Mouse (Mus musculus): Measurements from ENCODE around the gene Serpina1a.
"Not testable (repeated sequence)": the region's sequence is repeated elsewhere in the genome, so short reads cannot be mapped to it uniquely, and the experiment has no call there.

Gene Serpina1a

GRCm38 (mm10) chr12:103863101-103863974, at the start of gene Serpina1a:
Gene Serpina1a, minus strand, starts transcription at chr12:103863562.
- not testable (repeated sequence) for DNase-seq (ENCODE audit: inconsistent age in 2 of 2, low spot score in 1 of 2)

DNA sequence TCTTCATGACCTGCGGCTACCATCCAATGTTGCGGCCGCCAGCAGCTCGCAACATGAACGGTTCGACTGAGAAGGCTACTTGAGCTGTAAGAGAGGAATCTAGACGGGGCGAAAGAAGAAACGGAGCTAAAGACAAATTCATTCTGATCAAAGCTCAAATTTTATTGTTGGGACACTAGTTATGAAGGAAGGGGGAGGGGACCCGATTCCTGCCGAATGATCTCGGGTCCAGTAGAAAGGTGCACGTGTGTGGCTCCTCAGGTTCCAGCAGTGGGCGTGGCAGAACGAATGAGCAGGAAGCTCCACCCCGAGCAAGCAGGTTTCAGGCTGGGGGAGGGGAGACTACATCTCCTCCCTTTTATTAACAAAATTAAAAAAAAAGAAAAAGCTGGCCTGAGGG, 45.8 kb upstream of the Serpina1a start:
- DNase-seq (ENCODE audit: inconsistent age in 2 of 2, low spot score in 1 of 2): not testable (repeated sequence)

- peak; percentile 33 to 86 for DNase-seq (ENCODE audit: inconsistent age in 2 of 2, low spot score in 1 of 2)
Measured at GRCm38 (mm10) chr12:103907746-103908145, 44.4 kb upstream of the Serpina1a start.

- not testable (repeated sequence) for DNase-seq (ENCODE audit: inconsistent age in 2 of 2, low spot score in 1 of 2)
Measured at GRCm38 (mm10) chr12:103904837-103905340, 41.5 kb upstream of the Serpina1a start, which contains the start of gene Serpina1c. Gene Serpina1c, minus strand, starts transcription at chr12:103904887.

- peak in 1 of 2 experiments; percentile 56 for DNase-seq (ENCODE audit: inconsistent age in 2 of 2, low spot score in 1 of 2)
Measured at GRCm38 (mm10) chr12:103901929-103902328, 38.6 kb upstream of the Serpina1a start.

DNA sequence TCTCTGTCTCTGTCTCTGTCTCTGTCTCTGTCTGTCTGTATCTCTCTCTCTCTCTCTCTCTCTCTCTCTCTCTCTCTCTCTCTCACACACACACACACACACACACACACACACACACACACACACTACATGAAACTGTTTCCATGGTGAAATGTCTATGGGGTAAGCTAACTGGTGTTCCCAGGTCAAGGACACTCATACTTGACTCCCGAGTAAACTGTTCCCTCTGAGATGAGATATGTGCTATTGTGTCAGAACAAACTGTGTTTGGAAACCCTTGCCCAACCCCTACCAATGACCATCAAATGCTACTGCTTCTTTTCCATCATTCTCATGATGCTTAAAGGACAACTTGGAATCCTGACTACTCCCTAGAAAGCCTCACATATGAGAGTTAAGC, 3.5 kb upstream of the Serpina1a start:
- peak; percentile 14 to 50 for DNase-seq (ENCODE audit: inconsistent age in 2 of 2, low spot score in 1 of 2)

DNA sequence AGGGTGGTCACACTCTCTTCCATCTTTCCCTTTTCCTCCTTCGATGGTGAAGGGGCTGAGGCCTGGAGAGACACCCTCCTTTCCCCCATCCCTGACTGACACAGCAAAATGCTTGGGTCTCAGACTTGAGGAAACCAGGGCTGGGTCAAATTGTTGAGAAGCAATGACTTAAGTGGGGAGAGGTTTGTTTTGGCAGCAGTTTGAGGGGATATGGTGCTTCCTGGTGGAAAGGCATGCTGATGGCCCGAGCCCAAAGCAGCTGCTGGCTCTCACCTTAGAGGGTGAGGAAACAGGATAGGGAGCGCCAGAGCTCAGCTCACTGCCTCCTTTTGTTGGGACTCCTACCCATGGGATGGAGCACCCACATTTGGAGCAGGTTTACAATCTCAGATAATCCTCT, 2.4 kb downstream of the Serpina1a start:
- no peak for DNase-seq (ENCODE audit: inconsistent age in 2 of 2, low spot score in 1 of 2)

GRCm38 (mm10) chr12:103860571-103860970, 2.8 kb downstream of the Serpina1a start:
- not testable (repeated sequence) for DNase-seq (ENCODE audit: inconsistent age in 2 of 2, low spot score in 1 of 2)

DNA sequence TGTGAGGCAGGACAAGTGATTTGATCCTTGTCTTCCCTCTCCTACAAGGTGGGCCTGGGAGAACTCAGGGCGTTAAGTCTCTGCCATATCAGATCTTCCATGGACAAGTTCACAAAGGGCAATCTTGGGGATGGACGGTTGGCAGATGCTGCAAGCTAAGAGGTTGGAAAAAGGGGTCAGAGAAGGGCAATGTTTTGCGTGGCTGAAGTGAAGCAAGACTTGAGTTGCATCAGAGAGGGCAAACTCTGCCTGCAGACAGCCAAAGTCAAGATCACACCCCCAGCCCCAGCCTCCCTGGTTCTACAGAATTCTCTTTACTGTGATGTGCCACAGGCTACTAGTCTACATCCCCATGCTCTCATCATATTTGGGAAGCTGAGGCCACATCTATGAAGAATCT, 3.8 kb downstream of the Serpina1a start:
- DNase-seq (ENCODE audit: inconsistent age in 2 of 2, low spot score in 1 of 2): not testable (repeated sequence)

DNA sequence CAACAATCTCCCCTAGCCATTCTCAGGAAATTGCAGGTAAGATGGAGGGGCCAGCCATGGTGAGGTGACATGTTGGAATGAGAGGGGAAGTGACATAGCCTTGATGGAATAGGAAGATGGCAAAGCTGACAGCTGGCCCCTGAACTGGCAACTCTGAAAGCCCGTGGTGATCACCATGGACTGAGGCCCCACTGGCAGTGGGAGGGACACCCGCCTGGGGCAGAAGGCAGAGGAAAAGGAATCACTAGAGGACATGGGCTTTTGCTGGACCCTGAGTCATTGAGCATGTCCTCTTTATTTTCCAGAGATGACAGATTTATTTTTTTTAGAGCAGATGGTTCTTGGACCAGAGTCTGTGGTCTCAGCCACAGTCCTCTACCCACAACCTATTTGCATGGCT, 10.3 kb downstream of the Serpina1a start:
- DNase-seq (ENCODE audit: inconsistent age in 2 of 2, low spot score in 1 of 2): not testable (repeated sequence)

DNA sequence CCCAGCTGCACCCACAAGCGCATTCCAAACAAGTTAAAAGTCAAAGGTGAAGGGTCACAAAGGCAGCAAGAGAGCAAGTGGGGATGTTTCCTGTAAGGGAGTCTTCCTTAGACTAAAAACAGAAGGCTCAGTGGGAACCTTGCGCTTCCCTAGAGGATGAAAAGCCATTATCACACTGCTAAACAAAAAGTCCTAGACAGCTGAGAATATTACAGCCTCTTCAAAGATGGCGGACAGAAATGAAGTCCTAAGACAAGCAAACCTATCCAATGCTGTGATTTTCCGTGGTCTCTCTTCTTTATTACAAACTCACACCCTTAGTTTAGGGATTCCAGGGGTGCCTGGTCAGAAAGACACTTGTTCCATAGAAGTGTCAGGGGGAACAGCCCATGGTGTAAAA, 33.1 kb downstream of the Serpina1a start, which contains the start of gene Serpina1b:
Serpina1b (minus strand) TSS at position 101 of the 400 bp plus-strand sequence.
- DNase-seq (ENCODE audit: inconsistent age in 2 of 2, low spot score in 1 of 2): not testable (repeated sequence)

DNA sequence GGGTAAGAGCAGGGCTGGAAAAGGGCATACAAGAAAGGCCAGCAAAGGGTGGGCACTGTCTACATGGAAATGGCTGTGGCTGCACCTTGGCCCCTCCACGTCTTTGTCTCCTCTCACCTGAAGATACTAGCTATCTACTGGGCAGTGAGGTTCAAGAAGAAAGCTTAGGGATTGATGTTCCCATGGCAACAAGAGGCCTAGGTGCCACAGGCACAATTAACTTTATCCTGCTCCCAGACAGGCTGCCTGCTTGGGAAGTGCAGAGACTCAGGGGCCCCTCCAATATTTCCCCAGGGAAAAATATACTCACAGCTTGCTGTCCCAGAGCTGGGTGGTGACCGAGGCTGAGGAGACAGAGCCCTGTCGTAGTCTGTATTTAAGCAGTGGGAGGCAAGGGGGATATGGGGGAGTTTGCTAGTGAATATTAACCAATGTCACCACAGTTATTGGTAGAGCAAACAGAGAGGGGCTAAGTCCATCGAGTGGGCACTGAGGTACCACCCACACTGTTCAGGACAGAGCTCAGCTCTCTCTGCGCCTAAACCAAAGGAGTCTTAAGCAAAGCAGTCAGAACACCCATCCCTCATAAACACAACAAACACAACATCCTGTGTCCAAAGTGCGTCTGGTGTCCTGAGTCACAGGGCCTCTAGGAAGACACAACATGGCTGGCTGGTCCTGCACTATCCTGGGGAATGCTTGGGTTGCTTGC, 35.5 kb downstream of the Serpina1a start:
- DNase-seq (ENCODE audit: inconsistent age in 2 of 2, low spot score in 1 of 2): not testable (repeated sequence)

DNA sequence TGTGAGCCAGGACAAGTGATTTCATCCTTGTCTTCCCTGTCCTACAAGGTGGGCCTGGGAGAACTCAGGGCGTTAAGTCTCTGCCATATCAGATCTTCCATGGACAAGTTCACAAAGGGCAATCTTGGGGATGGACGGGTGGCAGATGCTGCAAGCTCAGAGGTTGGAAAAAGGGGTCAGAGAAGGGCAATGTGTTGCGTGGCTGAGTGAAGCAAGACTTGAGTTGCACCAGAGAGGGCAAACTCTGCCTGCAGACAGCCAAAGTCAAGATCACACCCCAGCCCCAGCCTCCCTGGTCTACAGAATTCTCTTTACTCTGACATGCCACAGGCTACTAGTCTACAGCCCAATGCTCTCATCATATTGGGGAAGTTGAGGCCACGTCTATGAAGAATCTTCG, 39.5 kb downstream of the Serpina1a start:
- peak in 1 of 2 experiments; percentile 79 for DNase-seq (ENCODE audit: inconsistent age in 2 of 2, low spot score in 1 of 2)
